Mouse (Mus musculus) liver, adult 2 months (tissue): ENCODE results near the gene Cog7.
A peak's percentile ranks its signal among the peaks of the same experiment; 100 is the strongest.

ENCODE experiments used
- CTCF ChIP-seq: fragments of 200-500 bp; IDR thresholded peaks from 2 replicates; pipeline ENCODE4 v1.5.1; 2011; ENCODE audit warnings: low read depth, low read length, control low read depth
- POLR2A ChIP-seq: fragments of 200-500 bp; IDR thresholded peaks from 2 replicates; pipeline ENCODE4 v1.6.1; 2011; ENCODE audit warnings: low read length, control low read depth; ENCODE audit not compliant: insufficient read depth; ENCODE audit errors: extremely low read depth

DNA sequence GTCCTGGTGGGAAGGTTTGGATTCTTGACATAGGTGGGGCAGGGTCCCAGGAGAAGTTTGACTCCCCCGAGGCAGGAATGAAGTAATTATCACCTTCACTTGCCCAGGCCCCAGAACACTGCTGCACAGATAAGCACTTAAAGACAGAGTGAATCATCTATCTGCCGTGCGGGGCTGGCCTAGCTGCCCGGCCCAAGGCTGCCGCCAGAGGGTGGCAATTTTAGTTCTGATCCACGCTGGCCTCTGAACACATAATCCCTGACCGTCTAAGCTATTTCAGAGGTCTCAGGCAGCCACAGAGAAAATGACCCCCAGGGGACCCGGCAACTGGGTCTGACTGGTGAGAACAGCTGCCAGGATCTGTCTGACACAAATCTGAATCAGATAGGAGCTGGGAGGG is 33.6 kb upstream of the Cog7 start:
- TF ChIP-seq CTCF (peak; percentile 53), POLR2A (no peak)
